Mouse (Mus musculus): ENCODE measurements at regions not wholly inside any gene's neighbourhood (a gene's known extent, or its start where the extent isn't known, plus 50 kb on each side); places are given as distances from the start of the nearest gene placed in this dataset.
"Not testable (repeated sequence)": the region's sequence is repeated elsewhere in the genome, so short reads cannot be mapped to it uniquely, and the experiment has no call there.

DNA sequence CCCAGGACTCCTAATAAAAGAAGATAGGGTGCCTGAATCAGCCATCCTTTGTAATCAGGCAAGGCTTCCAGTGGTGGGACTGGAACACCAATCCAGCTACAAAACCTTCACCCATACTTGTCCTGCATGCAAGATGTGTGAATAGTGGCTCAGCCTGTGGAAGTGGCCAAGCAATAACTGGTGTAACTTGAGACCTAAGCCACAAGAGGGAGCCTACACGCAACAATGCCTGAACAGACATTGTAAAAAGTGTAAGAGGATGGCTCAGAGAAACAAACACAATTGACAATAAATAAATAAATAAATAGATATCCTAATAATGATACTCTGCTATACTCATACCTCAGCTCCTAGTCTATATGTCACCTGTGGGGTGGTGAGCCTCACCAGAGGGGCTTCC lies 781.5 kb upstream of the Cdh20 start:
- intact Hi-C loops (cut with DNase I): loop anchor here (10.0 kb wide), 1 partner anchor 958 kb away; no protein-coding TSS in a partner anchor
- DNase-seq: peak; percentile 5

GRCm38 (mm10) chr1:104002906-104003305 lies 765.4 kb upstream of the Cdh20 start:
- DNase-seq; intact Hi-C loops (cut with DNase I): not testable (repeated sequence)

GRCm38 (mm10) chr1:104029670-104030069 lies 738.7 kb upstream of the Cdh20 start:
- no peak for DNase-seq
- intact Hi-C loops (cut with DNase I): no loop called here

- intact Hi-C loops (cut with DNase I): no loop called here
- DNase-seq: no peak
These were observed 719.9 kb upstream of the Cdh20 start for GRCm38 (mm10) chr1:104048440-104048839.

GRCm38 (mm10) chr1:104049169-104049948 lies 719.0 kb upstream of the Cdh20 start:
- DNase-seq: no peak
- intact Hi-C loops (cut with DNase I): no loop called here
